Mouse (Mus musculus) embryonic facial prominence, embryonic 15.5 days (tissue): ENCODE measurements around the gene Pls3. TPM values are rescaled to one million over a fixed set of nuclear protein-coding genes. Genes with fewer than 3 reads are reported as not detected.

Source experiments
- ATAC-seq: fragments of 200-750 bp; cut with Nextera tagmentation; 2 replicates; pipeline ENCODE4 v1.8.0; 2017; ENCODE audit warnings: low read depth, moderate TSS enrichment; ENCODE audit not compliant: insufficient number of reproducible peaks, low FRiP score, low TSS enrichment
- H3K27ac ChIP-seq: fragments of 300-500 bp; sonication (generic); replicated peaks from 2 replicates; pipeline ENCODE4 v1.5.1; 2015; ENCODE audit warnings: mild to moderate bottlenecking, inconsistent platforms
- H3K27me3 ChIP-seq: fragments of 300-500 bp; sonication (generic); 2 replicates; pipeline ENCODE4 v1.6.1; 2015; ENCODE audit warnings: inconsistent platforms
- H3K36me3 ChIP-seq: fragments of 300-500 bp; sonication (generic); 2 replicates; pipeline ENCODE4 v1.6.1; 2015; ENCODE audit warnings: mild to moderate bottlenecking, inconsistent platforms
- H3K4me1 ChIP-seq: fragments of 300-500 bp; sonication (generic); 2 replicates; pipeline ENCODE4 v1.6.1; 2015; ENCODE audit warnings: inconsistent platforms
- H3K4me2 ChIP-seq: fragments of 300-500 bp; sonication (generic); replicated peaks from 2 replicates; pipeline ENCODE4 v1.6.1; 2015; ENCODE audit warnings: mild to moderate bottlenecking, inconsistent platforms
- H3K4me3 ChIP-seq: fragments of 300-500 bp; sonication (generic); replicated peaks from 2 replicates; pipeline ENCODE4 v1.5.1; 2015; ENCODE audit warnings: mild to moderate bottlenecking, inconsistent platforms
- H3K9ac ChIP-seq: fragments of 300-500 bp; sonication (generic); 2 replicates; pipeline ENCODE4 v1.6.1; 2015; ENCODE audit warnings: inconsistent platforms
- H3K9me3 ChIP-seq: fragments of 300-500 bp; sonication (generic); replicated peaks from 2 replicates; pipeline ENCODE4 v1.6.1; 2016; ENCODE audit warnings: inconsistent platforms
- WGBS: fragments of 180-500 bp; shearing (Covaris S2); methylation state at CpG from one replicate; pipeline ENCODE4 v1.1.7; 2015; 5-methylcytosine and 5-hydroxymethylcytosine counted together
- polyA plus RNA-seq: library from polyadenylated mRNA; unstranded; fragments of >200 nt; fragmentation: Nextera tagmentation; extraction: Ambion mirVana; gene quantifications from 2 replicates; pipeline ENCODE4 v1.2.1, GENCODE M21; 2015

Pls3 gene
- 117 and 118 TPM in 2 replicates for polyA plus RNA-seq

DNA sequence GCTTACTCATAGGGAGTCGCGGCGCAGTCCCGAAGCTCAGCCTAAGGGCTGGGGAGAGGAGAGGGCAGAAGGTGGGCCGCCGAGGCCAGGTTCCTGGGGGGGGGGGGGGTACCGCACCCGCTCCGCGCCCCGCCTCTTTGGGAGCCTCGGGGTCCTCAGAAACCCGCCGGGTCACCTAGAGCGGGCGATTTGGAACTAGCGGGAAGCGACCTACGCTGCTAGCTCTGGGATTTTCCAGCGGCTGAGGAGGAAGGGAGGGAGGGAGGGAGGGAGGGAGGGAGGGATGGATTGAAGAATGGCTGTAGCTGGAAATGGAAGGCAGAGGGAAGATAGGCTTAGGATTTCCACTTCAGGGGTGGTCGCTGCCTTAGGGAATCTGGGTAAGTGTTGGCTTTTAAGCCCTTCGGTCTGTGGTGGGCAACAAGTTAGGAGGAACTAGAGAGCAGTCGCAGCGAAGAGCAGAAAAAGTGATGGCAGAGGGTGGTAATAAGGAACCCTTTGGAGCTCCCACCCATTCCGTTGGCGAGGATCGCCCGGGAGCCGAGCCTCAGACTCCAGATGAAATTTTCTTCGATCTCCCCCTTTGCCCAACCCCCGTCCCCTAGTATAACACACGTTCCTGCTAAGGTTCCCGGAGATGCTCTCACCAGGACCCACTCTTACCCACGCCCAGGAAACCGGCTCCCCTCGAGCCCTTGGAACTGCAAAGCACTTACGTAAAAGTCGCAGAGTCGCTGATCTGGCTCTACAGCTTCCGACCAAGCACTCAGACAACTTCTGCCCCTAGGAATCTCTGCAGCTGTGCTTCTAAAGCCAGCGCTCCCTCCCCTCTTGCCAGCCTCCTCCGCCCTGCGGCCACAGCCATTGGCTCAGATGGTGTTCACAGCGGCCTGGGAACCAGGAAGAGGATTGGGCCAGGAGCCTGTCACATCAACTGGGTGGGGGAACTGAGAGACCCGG lies at the start of gene Pls3:
Gene Pls3, minus strand, starts transcription at position 851 of the 960 bp plus-strand sequence.
- Histone ChIP-seq H3K4me1 (no peaks in the 10 kb centered on the region), H3K4me3 (peak within 1 kb of the TSS; percentile 53), H3K36me3 (no peaks in the 10 kb centered on the region), H3K27me3 (peaks cover 4% of the 10 kb centered on the region; the same call in 1 of the 2 replicates), H3K27ac (peak within 1 kb of the TSS; percentile 85), H3K9ac (peak within 1 kb of the TSS; percentile 26; the same call in 1 of the 2 replicates), H3K9me3 (no peaks in the 10 kb centered on the region), H3K4me2 (peak within 1 kb of the TSS; percentile 45)
- ATAC-seq = peak; percentile 98
- 12% methylated on average over 45 of the region's 45 CpGs for WGBS

DNA sequence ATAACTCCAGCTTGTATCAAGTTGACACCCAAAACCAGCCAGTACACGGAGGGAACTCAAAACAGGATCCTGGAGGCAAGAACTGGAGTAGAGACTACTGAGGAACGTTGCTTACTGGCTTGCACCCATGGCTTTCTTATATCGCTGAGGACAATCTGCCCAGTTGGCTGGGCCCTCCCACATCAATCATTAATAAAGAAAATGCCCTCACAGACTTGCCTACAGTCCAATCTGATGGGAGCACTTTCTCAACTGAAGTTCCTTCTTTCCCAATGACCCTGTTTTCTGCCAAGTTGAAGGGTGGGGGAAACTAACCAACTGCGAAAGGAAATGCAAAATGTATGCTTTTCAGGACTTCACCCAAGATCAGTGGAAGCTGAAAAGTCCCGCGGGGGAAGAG lies 20.7 kb upstream of the Pls3 start:
- H3K9me3 ChIP-seq = no peaks in the 10 kb centered on the region
- H3K36me3 ChIP-seq = no peaks in the 10 kb centered on the region
- no peak overlapping the region for H3K4me2 ChIP-seq
- no peak overlapping the region for H3K4me3 ChIP-seq
- H3K27me3 ChIP-seq = no peaks in the 10 kb centered on the region
- WGBS = 57% methylated on average over 6 of the region's 6 CpGs
- H3K9ac ChIP-seq = no peak overlapping the region
- no peak overlapping the region for H3K27ac ChIP-seq
- ATAC-seq = no peak
- H3K4me1 ChIP-seq = no peaks in the 10 kb centered on the region

DNA sequence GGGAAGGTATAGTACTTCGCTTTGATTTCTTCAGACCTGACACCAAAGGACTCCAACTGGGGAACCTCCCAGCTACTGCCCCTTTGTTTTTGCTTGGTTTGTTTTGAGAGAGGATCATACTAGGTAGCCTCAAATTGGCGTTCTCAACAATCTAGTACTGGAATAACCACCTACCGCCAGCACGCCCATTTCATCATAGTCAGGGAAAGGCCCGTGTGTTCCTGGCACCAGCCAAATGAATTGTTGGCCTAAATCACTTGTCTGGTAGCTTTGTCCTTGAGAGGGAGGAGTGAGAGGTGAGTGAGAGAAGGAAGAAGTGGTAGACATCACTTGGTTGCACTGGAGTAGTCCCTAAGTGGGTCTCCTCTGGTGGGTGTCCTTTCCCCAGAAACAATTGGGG lies 584 bp upstream of the Pls3 start:
- ATAC-seq = no peak
- peak overlapping the region; percentile 45 for H3K4me2 ChIP-seq
- no peaks in the 10 kb centered on the region for H3K36me3 ChIP-seq
- no peak overlapping the region for H3K27ac ChIP-seq
- peaks cover 4% of the 10 kb centered on the region; the same call in 1 of the 2 replicates for H3K27me3 ChIP-seq
- H3K4me1 ChIP-seq = no peaks in the 10 kb centered on the region
- H3K9ac ChIP-seq = no peak overlapping the region
- H3K9me3 ChIP-seq = no peaks in the 10 kb centered on the region
- peak overlapping the region; percentile 53 for H3K4me3 ChIP-seq
- WGBS = 23% methylated on average over 5 of the region's 5 CpGs

GRCm38 (mm10) chrX:75873813-75874212 lies 1.2 kb downstream of the Pls3 start:
- no peak for ATAC-seq
- 24% methylated on average over 15 of the region's 15 CpGs for WGBS

GRCm38 (mm10) chrX:75873253-75873652 lies 1.7 kb downstream of the Pls3 start:
- H3K4me3 ChIP-seq = peak overlapping the region; percentile 53
- H3K27ac ChIP-seq = 0 out of 2 replicates have a peak overlapping the region, but pooled peaks have one; percentile 85
- H3K9ac ChIP-seq = no peak overlapping the region
- H3K36me3 ChIP-seq = no peaks in the 10 kb centered on the region
- H3K4me2 ChIP-seq = peak overlapping the region; percentile 45
- 35% methylated on average over 4 of the region's 4 CpGs for WGBS
- ATAC-seq = no peak
- H3K9me3 ChIP-seq = no peaks in the 10 kb centered on the region
- H3K27me3 ChIP-seq = peaks cover 4% of the 10 kb centered on the region; the same call in 1 of the 2 replicates
- no peaks in the 10 kb centered on the region for H3K4me1 ChIP-seq

More at GRCm38 (mm10) chrX:75873813-75874212, 1.2 kb downstream of the Pls3 start:
- H3K9ac ChIP-seq = 0 out of 2 replicates have a peak overlapping the region, but pooled peaks have one; percentile 21
- H3K27me3 ChIP-seq = peaks cover 4% of the 10 kb centered on the region; the same call in 1 of the 2 replicates
- H3K27ac ChIP-seq = peak overlapping the region; percentile 85
- peak overlapping the region; percentile 53 for H3K4me3 ChIP-seq
- H3K9me3 ChIP-seq = no peaks in the 10 kb centered on the region
- peak overlapping the region; percentile 45 for H3K4me2 ChIP-seq
- no peaks in the 10 kb centered on the region for H3K4me1 ChIP-seq
- no peaks in the 10 kb centered on the region for H3K36me3 ChIP-seq

DNA sequence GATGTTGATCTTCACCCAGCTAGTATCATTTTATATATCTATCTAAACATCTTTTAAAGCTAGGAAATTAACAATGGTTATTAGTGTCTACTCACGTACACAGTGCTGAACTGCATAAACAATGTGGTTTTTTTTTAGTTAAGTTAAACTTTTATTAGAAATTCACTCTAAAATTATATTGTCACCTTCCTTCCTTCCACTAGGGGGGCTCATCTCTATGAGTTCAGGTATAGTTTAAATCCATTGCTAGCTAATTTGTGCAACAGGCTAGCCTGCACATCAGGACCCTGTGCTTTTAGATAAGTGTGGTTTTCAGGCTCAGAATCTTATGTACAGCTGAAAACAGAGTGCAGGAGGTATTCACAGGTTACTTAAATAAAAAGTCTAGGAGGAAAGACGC lies 3.1 kb downstream of the Pls3 start:
- Histone ChIP-seq H3K9ac (no peak overlapping the region), H3K9me3 (no peaks in the 10 kb centered on the region), H3K27ac (no peak overlapping the region), H3K4me3 (no peak overlapping the region), H3K4me2 (no peak overlapping the region), H3K27me3 (peaks cover 4% of the 10 kb centered on the region; the same call in 1 of the 2 replicates), H3K4me1 (no peaks in the 10 kb centered on the region), H3K36me3 (no peaks in the 10 kb centered on the region)
- no peak for ATAC-seq
- 72% methylated on average over 2 of the region's 2 CpGs for WGBS

DNA sequence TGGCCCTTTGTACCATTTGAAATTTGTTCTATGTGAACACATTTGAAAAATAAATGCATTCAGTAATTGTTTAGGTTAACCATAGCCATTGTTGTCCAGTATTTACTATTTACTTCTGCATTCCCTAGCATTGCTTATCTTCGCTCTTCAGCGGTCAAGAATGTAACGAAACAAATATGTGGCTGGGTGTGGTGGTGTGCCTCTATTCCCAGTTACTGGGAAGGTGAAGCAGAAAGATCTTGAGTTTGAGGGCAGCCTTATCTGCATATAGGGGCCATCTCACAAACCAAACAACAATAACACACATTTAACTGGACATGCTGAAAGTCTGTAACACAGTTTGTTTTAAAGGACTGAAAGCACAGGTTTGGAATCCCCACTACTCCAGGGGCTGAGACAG lies 13.3 kb downstream of the Pls3 start:
- Histone ChIP-seq H3K27me3 (no peaks in the 10 kb centered on the region), H3K36me3 (no peaks in the 10 kb centered on the region), H3K9me3 (no peaks in the 10 kb centered on the region), H3K9ac (no peak overlapping the region), H3K27ac (no peak overlapping the region), H3K4me3 (no peak overlapping the region), H3K4me1 (no peaks in the 10 kb centered on the region), H3K4me2 (no peak overlapping the region)
- WGBS = 81% methylated on average over 3 of the region's 3 CpGs
- no peak for ATAC-seq

- no peaks in the 10 kb centered on the region for H3K27me3 ChIP-seq
- no peaks in the 10 kb centered on the region for H3K36me3 ChIP-seq
- H3K9me3 ChIP-seq = no peaks in the 10 kb centered on the region
- H3K4me2 ChIP-seq = no peak overlapping the region
- no peak overlapping the region for H3K4me3 ChIP-seq
- WGBS = 79% methylated on average over 3 of the region's 3 CpGs
- no peak for ATAC-seq
- no peak overlapping the region for H3K27ac ChIP-seq
- H3K4me1 ChIP-seq = no peaks in the 10 kb centered on the region
- no peak overlapping the region for H3K9ac ChIP-seq
Observed at GRCm38 (mm10) chrX:75854294-75854693, 20.7 kb downstream of the Pls3 start.

DNA sequence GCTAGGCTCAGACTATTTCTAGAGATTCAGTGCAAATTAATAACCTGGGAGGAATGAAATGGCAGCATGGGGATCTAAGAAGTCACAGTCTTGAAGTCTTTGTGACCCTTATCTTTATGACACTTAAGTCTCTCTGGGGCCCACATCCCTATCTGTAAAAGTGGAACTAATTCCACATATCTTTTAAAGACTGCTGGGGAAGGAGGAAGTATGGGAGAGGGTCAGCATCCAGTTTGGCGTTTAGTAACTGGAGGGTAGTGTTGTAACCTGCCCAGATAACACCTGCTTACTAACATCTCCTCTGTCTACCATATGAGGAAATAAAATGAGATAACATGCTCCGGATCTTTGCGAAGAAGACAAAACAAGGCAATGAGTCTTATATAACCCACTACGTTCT lies 30.7 kb downstream of the Pls3 start:
- 72% methylated on average over 4 of the region's 4 CpGs for WGBS
- no peaks in the 10 kb centered on the region for H3K36me3 ChIP-seq
- no peak overlapping the region for H3K27ac ChIP-seq
- no peak overlapping the region for H3K4me2 ChIP-seq
- H3K27me3 ChIP-seq = no peaks in the 10 kb centered on the region
- no peaks in the 10 kb centered on the region for H3K4me1 ChIP-seq
- ATAC-seq = no peak
- no peak overlapping the region for H3K4me3 ChIP-seq
- H3K9me3 ChIP-seq = no peaks in the 10 kb centered on the region
- no peak overlapping the region for H3K9ac ChIP-seq

DNA sequence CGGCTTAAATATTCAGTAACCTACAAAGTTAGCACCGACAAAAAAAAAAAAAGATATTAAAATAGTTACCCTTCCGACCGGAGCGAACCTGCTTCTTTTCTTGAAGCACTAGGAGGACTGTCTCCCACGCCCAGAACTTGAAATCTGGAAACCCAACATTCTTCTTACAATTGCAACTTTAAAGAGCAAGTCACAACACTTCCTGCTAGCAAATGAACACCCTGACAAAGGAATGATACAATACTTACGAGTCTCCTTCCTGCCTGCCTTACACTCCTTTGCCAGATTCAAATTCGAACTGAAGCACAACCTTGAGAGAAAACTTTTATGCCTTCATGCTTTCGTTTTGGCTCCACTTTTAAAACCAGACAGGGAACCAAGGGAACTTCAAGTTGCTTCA lies 32.1 kb downstream of the Pls3 start:
- Histone ChIP-seq H3K27me3 (no peaks in the 10 kb centered on the region), H3K9me3 (no peaks in the 10 kb centered on the region), H3K27ac (peak overlapping the region; percentile 44), H3K4me2 (no peak overlapping the region), H3K4me1 (no peaks in the 10 kb centered on the region), H3K4me3 (no peak overlapping the region), H3K9ac (no peak overlapping the region), H3K36me3 (no peaks in the 10 kb centered on the region)
- no peak for ATAC-seq
- 52% methylated on average over 9 of the region's 9 CpGs for WGBS

DNA sequence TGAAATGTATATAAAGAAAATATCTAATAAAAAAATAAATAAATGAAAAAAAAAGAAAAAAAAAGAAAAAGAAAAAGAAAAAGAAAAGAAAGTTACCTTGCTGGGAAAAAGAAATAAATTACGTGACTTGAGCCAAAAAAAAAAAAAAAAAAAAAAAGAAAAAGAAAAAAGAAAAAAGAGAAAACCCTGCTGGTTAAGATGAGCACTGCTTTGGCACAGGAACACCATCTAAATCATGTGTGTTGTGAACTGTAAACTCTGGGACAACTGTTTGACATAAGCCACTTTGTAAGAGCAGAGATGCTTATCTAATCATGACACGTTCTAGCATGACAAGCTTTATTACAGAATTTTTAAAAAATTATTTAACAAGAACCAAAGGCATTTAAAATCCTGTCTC lies 32.9 kb downstream of the Pls3 start:
- Histone ChIP-seq H3K27ac (no peak overlapping the region), H3K9ac (no peak overlapping the region), H3K4me3 (no peak overlapping the region), H3K4me2 (no peak overlapping the region), H3K4me1 (no peaks in the 10 kb centered on the region), H3K27me3 (no peaks in the 10 kb centered on the region), H3K36me3 (no peaks in the 10 kb centered on the region), H3K9me3 (no peaks in the 10 kb centered on the region)
- 66% methylated on average over 2 of the region's 2 CpGs for WGBS
- no peak for ATAC-seq
